Mouse (Mus musculus) midbrain, postnatal 0 days (tissue): ENCODE measurements around the gene Lypd6b. TPM values are rescaled to one million over a fixed set of nuclear protein-coding genes. Genes with fewer than 3 reads are reported as not detected.

Experiments
- ATAC-seq: fragments of 200-750 bp; cut with Nextera tagmentation; 2 replicates; pipeline ENCODE4 v1.8.0; 2017; ENCODE audit warnings: moderate number of reproducible peaks, mild to moderate bottlenecking, moderate TSS enrichment, moderate library complexity; ENCODE audit not compliant: low FRiP score
- DNase-seq: peaks from one replicate; pipeline ENCODE4 v3.0.0-alpha.2; 2015; ENCODE audit warnings: low spot score
- H3K27ac ChIP-seq: fragments of 300-500 bp; sonication (generic); 2 replicates; pipeline ENCODE4 v1.5.1; 2014; ENCODE audit warnings: low read depth, mild to moderate bottlenecking, low read length, mixed read lengths
- H3K27me3 ChIP-seq: fragments of 300-500 bp; sonication (generic); 2 replicates; pipeline ENCODE4 v1.6.1; 2014; ENCODE audit warnings: low read length, control low read depth, mixed read lengths; ENCODE audit not compliant: insufficient read depth
- H3K36me3 ChIP-seq: fragments of 300-500 bp; sonication (generic); 2 replicates; pipeline ENCODE4 v1.6.1; 2014; ENCODE audit warnings: low read length, control low read depth, mixed read lengths; ENCODE audit not compliant: insufficient read depth
- H3K4me1 ChIP-seq: fragments of 300-500 bp; sonication (generic); 2 replicates; pipeline ENCODE4 v1.6.1; 2014; ENCODE audit warnings: mild to moderate bottlenecking, control low read depth, antibody characterized with exemption, low read length, mixed read lengths; ENCODE audit not compliant: insufficient read depth
- H3K4me2 ChIP-seq: fragments of 300-500 bp; sonication (generic); 2 replicates; pipeline ENCODE4 v1.6.1; 2014; ENCODE audit warnings: low read depth, mild to moderate bottlenecking, low read length, mixed read lengths; ENCODE audit not compliant: poor library complexity, severe bottlenecking
- H3K4me3 ChIP-seq: fragments of 300-500 bp; sonication (generic); 2 replicates; pipeline ENCODE4 v1.5.1; 2014; ENCODE audit warnings: low read depth, mild to moderate bottlenecking, low read length, moderate library complexity
- H3K9ac ChIP-seq: fragments of 300-500 bp; sonication (generic); replicated peaks from 2 replicates; pipeline ENCODE4 v1.6.1; 2014; ENCODE audit warnings: mild to moderate bottlenecking, low read length, moderate library complexity, mixed read lengths; ENCODE audit not compliant: poor library complexity, severe bottlenecking
- H3K9me3 ChIP-seq: fragments of 300-500 bp; sonication (generic); 2 replicates; pipeline ENCODE4 v1.6.1; 2016; ENCODE audit warnings: low read length, control low read depth
- CTCF ChIP-seq: IDR thresholded peaks from 2 replicates; pipeline ENCODE4 v1.5.1; 2016; ENCODE audit warnings: antibody characterized with exemption, mild to moderate bottlenecking
- WGBS: fragments of 180-500 bp; shearing (Covaris S2); extraction: QIAGEN DNeasy Blood & Tissue Kit; methylation state at CpG from one replicate; pipeline ENCODE4 v1.1.7; 2014; 5-methylcytosine and 5-hydroxymethylcytosine counted together
- polyA plus RNA-seq: library from polyadenylated mRNA; unstranded; fragments of >200 nt; fragmentation: Nextera tagmentation; extraction: Ambion mirVana; gene quantifications from 2 replicates; pipeline ENCODE4 v1.2.1, GENCODE M21; 2015
- total RNA-seq: library from RNA; depleted of rRNA; stranded (reverse); fragments of >200 nt; gene quantifications from 2 replicates; pipeline ENCODE4 v1.2.3, GENCODE M21; 2014

The Lypd6b gene
- total and polyA plus RNA-seq, 2 experiments from 2014 or later = 18.6 to 28.1 TPM

- Histone ChIP-seq H3K4me3 (no peak overlapping the region), H3K36me3 (no peaks in the 10 kb centered on the region), H3K27ac (no peak overlapping the region), H3K27me3 (no peaks in the 10 kb centered on the region), H3K4me2 (no peak overlapping the region), H3K9me3 (no peaks in the 10 kb centered on the region), H3K9ac (no peak overlapping the region), H3K4me1 (peaks cover 3% of the 10 kb centered on the region; the same call in 1 of the 2 replicates)
- no peak for ATAC-seq
- DNase-seq = no peak
- no peak for TF ChIP-seq CTCF
- 57% methylated on average over 3 of the region's 3 CpGs for WGBS
Measured at GRCm38 (mm10) chr2:49912261-49912895, 124.9 kb downstream of the Lypd6b start.

GRCm38 (mm10) chr2:49917489-49917888 lies 130.0 kb downstream of the Lypd6b start:
- no peak overlapping the region for H3K27ac ChIP-seq
- no peak for TF ChIP-seq CTCF
- H3K4me3 ChIP-seq = no peak overlapping the region
- WGBS = 35% methylated on average over 10 of the region's 10 CpGs
- no peaks in the 10 kb centered on the region for H3K4me1 ChIP-seq
- ATAC-seq (no peak), DNase-seq (no peak)
- no peak overlapping the region for H3K4me2 ChIP-seq
- H3K9me3 ChIP-seq = no peaks in the 10 kb centered on the region
- H3K9ac ChIP-seq = no peak overlapping the region
- H3K27me3 ChIP-seq = no peaks in the 10 kb centered on the region
- no peaks in the 10 kb centered on the region for H3K36me3 ChIP-seq

GRCm38 (mm10) chr2:49918132-49918531 lies 130.6 kb downstream of the Lypd6b start:
- Histone ChIP-seq H3K27ac (no peak overlapping the region), H3K9me3 (no peaks in the 10 kb centered on the region), H3K9ac (no peak overlapping the region), H3K4me3 (no peak overlapping the region), H3K27me3 (no peaks in the 10 kb centered on the region), H3K36me3 (no peaks in the 10 kb centered on the region), H3K4me1 (no peaks in the 10 kb centered on the region), H3K4me2 (no peak overlapping the region)
- DNase-seq = no peak
- 57% methylated on average over 4 of the region's 4 CpGs for WGBS
- no peak for ATAC-seq
- TF ChIP-seq CTCF = no peak

DNA sequence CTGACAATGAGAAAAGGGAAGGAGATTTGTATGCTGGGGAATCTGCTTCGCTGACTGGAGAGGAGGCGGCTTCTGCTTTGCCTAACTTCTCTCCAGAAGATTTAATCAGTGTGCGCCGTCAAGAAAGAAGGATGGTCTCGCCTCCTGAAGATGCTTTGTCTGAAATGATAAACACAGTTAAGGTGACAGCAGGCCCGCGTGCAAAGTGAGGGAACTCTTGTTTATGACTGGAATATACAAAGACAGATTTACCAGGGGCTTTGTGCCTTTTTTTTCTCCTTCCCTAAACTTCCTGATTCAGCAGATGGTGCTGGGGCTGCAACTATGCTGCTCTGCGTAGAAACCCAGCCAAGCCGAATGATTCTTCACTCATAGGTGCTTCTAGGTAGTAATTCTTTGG lies 131.2 kb downstream of the Lypd6b start:
- Histone ChIP-seq H3K27ac (no peak overlapping the region), H3K4me1 (no peaks in the 10 kb centered on the region), H3K4me2 (no peak overlapping the region), H3K4me3 (no peak overlapping the region), H3K36me3 (no peaks in the 10 kb centered on the region), H3K9ac (no peak overlapping the region), H3K9me3 (no peaks in the 10 kb centered on the region), H3K27me3 (no peaks in the 10 kb centered on the region)
- ATAC-seq (no peak), DNase-seq (no peak)
- TF ChIP-seq CTCF = no peak
- 30% methylated on average over 9 of the region's 9 CpGs for WGBS

DNA sequence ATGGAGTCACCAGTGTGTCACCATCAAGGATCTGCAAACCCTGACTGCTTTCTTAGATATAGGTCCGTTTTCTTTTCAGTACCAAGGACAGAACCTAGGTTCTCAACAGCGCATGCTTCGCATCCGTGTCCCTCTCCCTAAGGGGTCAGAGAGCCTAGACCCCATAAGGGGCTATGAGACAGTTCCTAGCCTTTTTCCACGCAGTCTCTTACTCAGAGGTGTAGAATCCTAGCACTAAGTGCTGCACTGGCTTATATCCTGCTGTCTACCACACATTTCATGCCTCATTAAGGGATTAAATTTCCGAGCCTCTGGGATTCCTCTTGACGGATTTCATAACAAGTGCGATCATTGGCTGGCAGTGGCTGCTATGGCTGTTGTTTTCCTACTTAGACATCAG lies 134.5 kb downstream of the Lypd6b start:
- no peak for TF ChIP-seq CTCF
- WGBS = 48% methylated on average over 8 of the region's 8 CpGs

DNA sequence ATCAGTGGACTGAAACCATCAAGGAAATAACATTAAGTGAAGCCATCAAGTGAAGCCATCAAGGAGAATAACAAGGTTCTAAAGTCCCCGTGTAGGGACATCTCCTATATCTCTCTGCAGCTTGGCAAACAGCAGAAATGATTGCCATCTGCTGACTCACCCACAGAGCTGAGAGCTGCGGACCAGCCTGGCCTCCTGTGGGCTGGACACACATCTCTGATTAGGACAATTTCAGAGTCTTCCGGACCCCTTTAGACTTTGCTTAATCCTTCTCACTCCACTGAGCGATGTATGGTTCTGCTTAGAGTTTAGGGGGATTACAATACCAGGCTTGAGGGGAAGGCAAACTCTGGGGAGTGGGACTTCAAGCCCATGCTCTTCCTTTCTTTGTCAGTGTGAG lies 135.3 kb downstream of the Lypd6b start:
- Histone ChIP-seq H3K9me3 (no peaks in the 10 kb centered on the region), H3K27ac (no peak overlapping the region), H3K4me3 (no peak overlapping the region), H3K4me1 (no peaks in the 10 kb centered on the region), H3K27me3 (no peaks in the 10 kb centered on the region), H3K4me2 (no peak overlapping the region), H3K36me3 (no peaks in the 10 kb centered on the region), H3K9ac (no peak overlapping the region)
- no peak for ATAC-seq
- no peak for TF ChIP-seq CTCF
- DNase-seq = peak; percentile 24
- WGBS = 32% methylated on average over 4 of the region's 4 CpGs

More for the DNA sequence above, 134.5 kb downstream of the Lypd6b start:
- no peak overlapping the region for H3K4me2 ChIP-seq
- DNase-seq = peak; percentile 43
- H3K27me3 ChIP-seq = no peaks in the 10 kb centered on the region
- H3K9ac ChIP-seq = no peak overlapping the region
- H3K27ac ChIP-seq = no peak overlapping the region
- no peak for ATAC-seq
- H3K4me1 ChIP-seq = no peaks in the 10 kb centered on the region
- no peak overlapping the region for H3K4me3 ChIP-seq
- no peaks in the 10 kb centered on the region for H3K9me3 ChIP-seq
- H3K36me3 ChIP-seq = no peaks in the 10 kb centered on the region
